Mouse (Mus musculus) cortical plate, adult 2 months (tissue): ENCODE measurements around the gene Plekhh3.

ENCODE experiments used
- CTCF ChIP-seq: fragments of 200-500 bp; IDR thresholded peaks from 2 replicates; pipeline ENCODE4 v1.5.1; 2011; ENCODE audit warnings: mild to moderate bottlenecking, control low read depth, low read length; ENCODE audit not compliant: insufficient read depth; ENCODE audit errors: extremely low read depth
- POLR2A ChIP-seq: fragments of 200-500 bp; IDR thresholded peaks from 2 replicates; pipeline ENCODE4 v1.6.1; 2011; ENCODE audit warnings: mild to moderate bottlenecking, low read length, control low read depth; ENCODE audit not compliant: insufficient read depth; ENCODE audit errors: extremely low read depth

GRCm38 (mm10) chr11:101140164-101140819 lies 30.9 kb downstream of the Plekhh3 start:
- TF ChIP-seq CTCF (no peak), POLR2A (0 out of 2 replicates have a peak, but pooled peaks have one; percentile 15)
